Mouse (Mus musculus): Measurements from ENCODE around the gene Klc3. TPM values are rescaled to one million over a fixed set of nuclear protein-coding genes. Genes with fewer than 3 reads are reported as not detected.

Klc3 gene
- polyA plus RNA-seq, 1 experiment from 2014 or later: 1.5 TPM

- H3K27ac ChIP-seq: no peak within 1 kb of the TSS
- peaks cover 71% of the 10 kb centered on the region for H3K27me3 ChIP-seq
- no peak for ATAC-seq
- H3K4me3 ChIP-seq: peak within 1 kb of the TSS; percentile 53
- H3K4me2 ChIP-seq: peak within 1 kb of the TSS; percentile 94
- H3K4me1 ChIP-seq: peaks cover 17% of the 10 kb centered on the region
- no peaks in the 10 kb centered on the region for H3K36me3 ChIP-seq (ENCODE audit: poor library complexity, severe bottlenecking)
- peak within 1 kb of the TSS; percentile 65 for H3K9ac ChIP-seq
- peaks cover 9% of the 10 kb centered on the region for H3K9me3 ChIP-seq (replicated peaks)
- 58% methylated on average over 7 of the region's 7 CpGs for WGBS
Observed at GRCm38 (mm10) chr7:19404476-19404875, 572 bp upstream of the Klc3 start, which contains the start of gene Ckm. Gene Ckm, plus strand, starts transcription at chr7:19404776.

DNA sequence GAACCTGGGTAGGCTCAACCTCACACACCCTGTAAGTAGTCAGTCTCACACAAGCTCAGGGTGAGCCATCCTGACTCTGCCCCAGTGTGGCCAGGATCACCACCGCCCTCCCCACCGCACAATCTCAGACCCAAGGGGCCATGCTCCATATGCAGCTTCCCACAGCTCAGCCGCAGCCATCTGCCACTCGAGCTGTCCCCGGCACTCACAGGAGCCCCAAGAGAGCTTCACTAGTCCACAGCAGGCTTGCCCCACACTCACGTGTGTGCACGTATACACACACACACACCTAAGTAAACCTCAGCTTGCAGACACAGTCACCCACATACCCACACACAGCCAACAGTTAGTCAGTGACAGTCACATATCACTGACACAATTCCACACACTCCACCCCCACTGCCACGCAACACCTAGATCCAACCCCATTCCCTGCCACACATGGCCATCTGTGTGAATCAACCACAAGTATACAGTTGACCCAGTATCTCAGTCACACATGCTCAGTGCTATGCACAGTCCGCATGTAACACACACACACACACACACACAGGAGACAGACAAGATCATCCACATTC is 1.3 kb downstream of the Klc3 start:
- Histone ChIP-seq H3K9ac (no peak overlapping the region), H3K4me1 (peaks cover 20% of the 10 kb centered on the region), H3K36me3 (ENCODE audit: poor library complexity, severe bottlenecking) (no peaks in the 10 kb centered on the region), H3K9me3 (replicated peaks) (peaks cover 9% of the 10 kb centered on the region), H3K27me3 (peaks cover 76% of the 10 kb centered on the region), H3K4me3 (0 out of 2 replicates have a peak overlapping the region, but pooled peaks have one; percentile 9), H3K27ac (no peak overlapping the region), H3K4me2 (no peak overlapping the region)
- WGBS: 86% methylated on average over 9 of the region's 9 CpGs
- no peak for ATAC-seq

DNA sequence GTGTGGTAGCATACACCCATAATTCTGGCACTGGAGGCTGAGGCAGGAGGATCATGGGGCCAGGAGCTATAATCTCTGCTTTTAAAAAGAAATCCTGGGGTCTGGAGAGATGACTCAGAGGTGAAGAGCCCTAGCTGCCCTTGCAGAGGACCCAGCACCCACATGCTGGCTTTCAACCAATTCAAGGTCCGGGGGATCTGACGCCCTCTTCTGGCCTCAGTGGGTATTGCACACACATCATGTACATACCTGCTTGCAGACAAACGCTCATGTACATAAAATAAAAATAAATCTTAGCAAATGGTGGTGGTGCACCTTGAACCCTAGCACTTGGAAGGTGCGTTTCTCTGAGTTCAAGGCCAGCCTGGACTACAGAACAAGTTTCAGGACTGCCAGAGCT is 3.0 kb downstream of the Klc3 start:
- no peak overlapping the region for H3K27ac ChIP-seq
- no peak overlapping the region for H3K4me2 ChIP-seq
- no peak overlapping the region for H3K4me3 ChIP-seq
- H3K9me3 ChIP-seq (replicated peaks): peaks cover 9% of the 10 kb centered on the region
- peaks cover 20% of the 10 kb centered on the region for H3K4me1 ChIP-seq
- ATAC-seq: no peak
- H3K9ac ChIP-seq: no peak overlapping the region
- WGBS: 88% methylated on average over 4 of the region's 4 CpGs
- peaks cover 67% of the 10 kb centered on the region for H3K27me3 ChIP-seq
- H3K36me3 ChIP-seq (ENCODE audit: poor library complexity, severe bottlenecking): peaks cover 2% of the 10 kb centered on the region; the same call in 1 of the 2 replicates

DNA sequence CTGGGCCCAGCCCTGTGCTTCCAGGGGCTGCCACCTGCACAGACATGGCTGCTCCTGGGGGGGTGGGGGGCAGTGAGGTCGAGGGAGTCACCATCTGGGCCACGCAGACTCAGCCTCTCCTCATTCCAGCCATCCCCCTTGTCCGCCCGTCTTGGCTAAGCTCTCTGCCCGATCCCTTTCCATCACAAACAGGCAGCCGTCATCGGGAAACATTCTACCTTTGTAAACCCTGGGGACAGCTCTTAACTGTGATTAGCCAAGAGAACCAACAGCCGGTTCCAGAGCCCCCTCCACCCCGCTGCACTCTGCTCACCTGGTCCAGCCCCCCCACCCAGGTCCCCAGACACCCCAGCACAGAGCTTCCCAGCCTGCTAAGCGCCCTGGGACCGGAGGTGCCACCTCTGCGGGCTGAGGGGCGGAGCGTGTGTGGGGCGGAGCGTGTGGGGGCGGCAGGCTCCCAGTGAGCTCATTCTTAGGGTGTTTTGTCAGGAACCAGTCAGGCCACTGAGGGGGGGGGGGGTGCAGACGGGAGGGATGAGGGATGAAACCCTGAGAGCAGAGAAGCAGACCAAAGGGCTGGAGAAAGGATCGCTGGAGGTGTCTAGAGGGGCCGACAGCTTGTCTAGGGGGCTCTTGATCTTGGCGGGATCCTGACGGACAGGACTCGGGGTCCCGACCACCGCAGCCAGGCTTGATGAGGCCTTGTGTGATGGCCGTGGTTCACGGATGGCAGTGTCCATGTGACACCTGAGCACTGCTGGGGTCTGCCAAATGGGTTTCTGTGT is 4.2 kb downstream of the Klc3 start:
- WGBS: under 1% methylated on average over 26 of the region's 27 CpGs
- Histone ChIP-seq H3K27me3 (peaks cover 56% of the 10 kb centered on the region), H3K4me1 (peaks cover 20% of the 10 kb centered on the region), H3K9ac (peak overlapping the region; percentile 50; the same call in 1 of the 2 replicates), H3K4me2 (peak overlapping the region; percentile 57), H3K9me3 (replicated peaks) (peaks cover 9% of the 10 kb centered on the region), H3K27ac (no peak overlapping the region), H3K4me3 (peak overlapping the region; percentile 29), H3K36me3 (ENCODE audit: poor library complexity, severe bottlenecking) (peaks cover 14% of the 10 kb centered on the region)
- peak; percentile 32 for ATAC-seq

- H3K9ac ChIP-seq: no peak overlapping the region
- ATAC-seq: no peak
- H3K27me3 ChIP-seq: peaks cover 7% of the 10 kb centered on the region
- no peaks in the 10 kb centered on the region for H3K9me3 ChIP-seq (replicated peaks)
- no peak overlapping the region for H3K27ac ChIP-seq
- WGBS: 91% methylated on average over 8 of the region's 8 CpGs
- H3K36me3 ChIP-seq (ENCODE audit: poor library complexity, severe bottlenecking): peaks cover 66% of the 10 kb centered on the region
- H3K4me3 ChIP-seq: no peak overlapping the region
- peaks cover 4% of the 10 kb centered on the region for H3K4me1 ChIP-seq
- H3K4me2 ChIP-seq: no peak overlapping the region
Observed at GRCm38 (mm10) chr7:19394484-19394883, 9.4 kb downstream of the Klc3 start.

DNA sequence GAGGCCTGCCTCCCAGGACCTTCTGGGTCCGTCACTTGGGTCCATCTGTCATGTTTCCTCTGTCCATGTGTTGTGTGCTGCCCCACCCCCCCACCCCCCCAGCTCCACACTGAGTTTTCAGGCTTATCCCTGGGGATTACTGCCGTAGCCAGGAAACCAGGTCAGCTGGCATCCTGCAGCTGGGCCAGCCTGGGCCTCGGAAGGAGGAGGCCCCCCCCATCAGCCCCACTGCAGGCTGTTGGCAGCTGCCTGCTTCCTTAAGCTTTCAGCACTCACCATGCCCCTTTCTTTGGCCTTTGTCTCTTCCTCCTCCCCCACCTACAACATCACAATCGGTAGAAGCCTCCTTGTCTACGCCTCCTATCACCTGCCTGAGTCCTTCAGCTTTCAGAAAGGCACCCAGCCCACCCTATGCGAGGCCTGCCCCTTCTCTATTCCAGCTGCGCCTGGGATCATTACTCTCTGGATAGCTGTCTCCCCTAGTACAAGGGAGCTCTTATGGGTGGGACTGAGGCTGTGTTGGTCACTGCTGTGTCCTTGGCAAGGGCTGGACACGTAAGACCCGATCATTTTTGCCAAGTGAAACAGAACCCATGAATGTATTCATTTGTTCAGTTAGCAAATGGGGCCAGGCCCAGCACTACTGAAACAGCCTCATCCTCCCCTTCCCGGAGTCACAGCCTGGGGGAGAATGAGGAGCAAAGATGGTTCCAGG is 15.0 kb downstream of the Klc3 start:
- Histone ChIP-seq H3K9ac (no peak overlapping the region), H3K36me3 (ENCODE audit: poor library complexity, severe bottlenecking) (peaks cover 100% of the 10 kb centered on the region), H3K27ac (peak overlapping the region; percentile 57; the same call in 1 of the 2 replicates), H3K4me2 (no peak overlapping the region), H3K4me3 (no peak overlapping the region), H3K27me3 (no peaks in the 10 kb centered on the region), H3K4me1 (0 out of 2 replicates have a peak, but pooled peaks cover 3% of the 10 kb centered on the region), H3K9me3 (replicated peaks) (no peaks in the 10 kb centered on the region)
- no peak for ATAC-seq
- WGBS: 76% methylated on average over 8 of the region's 10 CpGs

GRCm38 (mm10) chr7:19383708-19384107 is 20.2 kb downstream of the Klc3 start:
- peak overlapping the region; percentile 91; the same call in 1 of the 2 replicates for H3K4me2 ChIP-seq
- H3K9ac ChIP-seq: peak overlapping the region; percentile 14; the same call in 1 of the 2 replicates
- H3K27ac ChIP-seq: no peak overlapping the region
- no peaks in the 10 kb centered on the region for H3K9me3 ChIP-seq (replicated peaks)
- peaks cover 19% of the 10 kb centered on the region for H3K4me1 ChIP-seq
- peaks cover 51% of the 10 kb centered on the region for H3K36me3 ChIP-seq (ENCODE audit: poor library complexity, severe bottlenecking)
- H3K27me3 ChIP-seq: no peaks in the 10 kb centered on the region
- WGBS: 92% methylated on average over 9 of the region's 9 CpGs
- no peak for ATAC-seq
- no peak overlapping the region for H3K4me3 ChIP-seq

GRCm38 (mm10) chr7:19382166-19382541 is 21.8 kb downstream of the Klc3 start:
- peaks cover 44% of the 10 kb centered on the region for H3K36me3 ChIP-seq (ENCODE audit: poor library complexity, severe bottlenecking)
- H3K9me3 ChIP-seq (replicated peaks): no peaks in the 10 kb centered on the region
- H3K9ac ChIP-seq: peak overlapping the region; percentile 93
- peak overlapping the region; percentile 91 for H3K4me2 ChIP-seq
- H3K4me1 ChIP-seq: peaks cover 19% of the 10 kb centered on the region
- 0% methylated on average over 16 of the region's 37 CpGs for WGBS
- peak; percentile 65 for ATAC-seq
- peak overlapping the region; percentile 95 for H3K4me3 ChIP-seq
- H3K27me3 ChIP-seq: no peaks in the 10 kb centered on the region
- peak overlapping the region; percentile 44; the same call in 1 of the 2 replicates for H3K27ac ChIP-seq

DNA sequence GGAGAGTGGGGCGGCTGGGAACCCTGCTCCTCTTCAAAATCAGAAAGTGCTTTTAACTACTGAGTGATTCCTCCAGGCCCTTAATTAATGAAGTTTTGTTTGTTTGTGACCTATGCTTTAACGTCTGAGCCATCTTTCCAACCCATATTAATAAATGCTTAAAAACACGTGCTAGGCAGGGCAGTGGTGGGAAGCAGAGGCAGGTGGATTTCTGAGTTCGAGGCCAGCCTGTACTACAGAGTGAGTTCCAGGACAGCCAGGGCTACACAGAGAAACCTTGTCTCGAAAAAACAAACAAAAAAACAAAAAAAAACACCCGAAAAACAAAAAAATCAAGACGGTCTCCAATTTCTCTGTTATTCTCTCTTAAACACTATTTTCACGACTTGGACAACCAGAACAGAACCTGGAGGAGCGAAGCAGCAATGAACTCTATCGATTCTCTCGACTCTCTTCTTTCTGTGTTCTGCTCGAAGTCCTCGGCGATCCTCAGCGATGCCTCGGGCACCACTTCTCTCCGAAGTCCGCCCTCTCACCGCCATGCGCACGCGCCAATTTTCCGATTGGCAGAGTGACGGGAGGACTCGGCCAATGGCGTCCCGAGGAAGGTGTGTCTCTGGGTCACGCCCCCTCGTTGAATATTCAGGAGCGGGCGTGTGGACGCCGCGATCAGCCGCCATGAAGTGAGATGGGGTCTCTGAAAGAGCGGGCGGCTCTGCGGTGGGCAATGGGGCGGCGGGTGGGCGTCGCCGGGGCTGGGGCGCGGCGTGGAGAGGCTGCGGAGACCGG is 22.3 kb downstream of the Klc3 start, which contains the start of gene Ercc2:
TSS of gene Ercc2 (plus strand) at position 634 of the 789 bp plus-strand sequence.
- Histone ChIP-seq H3K9me3 (replicated peaks) (no peaks in the 10 kb centered on the region), H3K36me3 (ENCODE audit: poor library complexity, severe bottlenecking) (peaks cover 39% of the 10 kb centered on the region), H3K4me3 (peak within 1 kb of the TSS; percentile 95), H3K4me2 (peak within 1 kb of the TSS; percentile 91), H3K27ac (peak within 1 kb of the TSS; percentile 44; the same call in 1 of the 2 replicates), H3K27me3 (no peaks in the 10 kb centered on the region), H3K4me1 (peaks cover 19% of the 10 kb centered on the region), H3K9ac (peak within 1 kb of the TSS; percentile 93)
- 7% methylated on average over 34 of the region's 48 CpGs for WGBS
- ATAC-seq: peak; percentile 97

- Histone ChIP-seq H3K36me3 (ENCODE audit: poor library complexity, severe bottlenecking) (peaks cover 17% of the 10 kb centered on the region), H3K9ac (no peak overlapping the region), H3K27me3 (no peaks in the 10 kb centered on the region), H3K4me3 (no peak overlapping the region), H3K9me3 (replicated peaks) (no peaks in the 10 kb centered on the region), H3K27ac (no peak overlapping the region), H3K4me2 (no peak overlapping the region), H3K4me1 (peaks cover 8% of the 10 kb centered on the region)
- no peak for ATAC-seq
- WGBS: 78% methylated on average over 8 of the region's 8 CpGs
Observed at GRCm38 (mm10) chr7:19378049-19378448, 25.9 kb downstream of the Klc3 start.

- H3K27ac ChIP-seq: no peak overlapping the region
- ATAC-seq: no peak
Observed at GRCm38 (mm10) chr7:19376019-19376418, 27.9 kb downstream of the Klc3 start.

More at GRCm38 (mm10) chr7:19376019-19376418, 27.9 kb downstream of the Klc3 start:
- Histone ChIP-seq H3K9me3 (replicated peaks) (no peaks in the 10 kb centered on the region), H3K9ac (no peak overlapping the region), H3K36me3 (ENCODE audit: poor library complexity, severe bottlenecking) (peaks cover 17% of the 10 kb centered on the region), H3K4me2 (no peak overlapping the region), H3K4me3 (no peak overlapping the region), H3K27me3 (no peaks in the 10 kb centered on the region), H3K4me1 (no peaks in the 10 kb centered on the region)
- WGBS: 85% methylated on average over 4 of the region's 4 CpGs
